Mouse (Mus musculus) C2C12 (cell line): ENCODE measurements around the gene Sema3a.

Experiments
- CEBPB ChIP-seq: IDR thresholded peaks from one replicate; pipeline ENCODE4 v1.6.1; 2011; ENCODE audit warnings: low read depth, mild to moderate bottlenecking, control low read depth, moderate library complexity
- CTCF ChIP-seq: IDR thresholded peaks from one replicate; pipeline ENCODE4 v1.5.1; 2011; ENCODE audit not compliant: control insufficient read depth, insufficient read depth, insufficient read length
- MYOD1 ChIP-seq: IDR thresholded peaks from one replicate; pipeline ENCODE4 v1.6.1; 2011; ENCODE audit warnings: low read depth; ENCODE audit not compliant: control insufficient read depth, insufficient read length

DNA sequence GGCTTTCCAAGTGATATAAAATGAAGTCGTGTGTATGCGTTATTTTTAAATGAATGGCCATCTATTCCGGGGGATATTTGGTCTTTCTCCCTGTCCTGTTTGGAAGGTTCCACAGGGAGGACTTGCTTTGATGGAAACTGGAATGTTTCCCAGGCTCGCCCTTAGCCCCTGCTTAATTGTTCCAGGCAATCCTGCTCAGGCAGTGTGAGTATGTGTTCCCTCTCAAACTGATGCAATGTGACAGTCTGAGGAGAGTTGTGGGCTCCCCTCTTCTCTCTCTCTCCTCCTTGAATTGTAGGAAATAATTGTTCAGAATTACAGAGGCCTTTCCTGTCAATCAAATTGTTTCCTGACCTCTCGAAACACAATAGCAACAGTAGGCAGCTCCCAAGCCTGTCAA, 202.1 kb downstream of the Sema3a start:
- TF ChIP-seq CTCF (no peak), CEBPB (no peak), MYOD1 (no peak)
